Mouse (Mus musculus): ENCODE measurements around the gene Cenpx.
"Not testable (repeated sequence)": the region's sequence is repeated elsewhere in the genome, so short reads cannot be mapped to it uniquely, and the experiment has no call there.

The Cenpx gene

GRCm38 (mm10) chr11:120695641-120696040 is 17.9 kb downstream of the Cenpx start:
- DNase-seq (ENCODE audit: low spot score) = no peak

- DNase-seq (ENCODE audit: low spot score) = no peak
Measured at GRCm38 (mm10) chr11:120695184-120695583, 18.4 kb downstream of the Cenpx start.

GRCm38 (mm10) chr11:120693461-120693860 is 20.1 kb downstream of the Cenpx start:
- no peak for DNase-seq (ENCODE audit: low spot score)

- no peak for DNase-seq (ENCODE audit: low spot score)
Measured at GRCm38 (mm10) chr11:120692471-120693011, 21.0 kb downstream of the Cenpx start.

- no peak for DNase-seq (ENCODE audit: low spot score)
Measured at GRCm38 (mm10) chr11:120689365-120689764, 24.2 kb downstream of the Cenpx start.

GRCm38 (mm10) chr11:120686650-120687272 is 26.8 kb downstream of the Cenpx start:
- DNase-seq (ENCODE audit: low spot score) = no peak

GRCm38 (mm10) chr11:120684660-120685059 is 28.9 kb downstream of the Cenpx start:
- DNase-seq (ENCODE audit: low spot score) = no peak

- DNase-seq (ENCODE audit: low spot score) = no peak
Measured at GRCm38 (mm10) chr11:120684086-120684485, 29.5 kb downstream of the Cenpx start.

GRCm38 (mm10) chr11:120683536-120683935 is 30.0 kb downstream of the Cenpx start:
- DNase-seq (ENCODE audit: low spot score) = no peak

GRCm38 (mm10) chr11:120682683-120683082 is 30.9 kb downstream of the Cenpx start:
- DNase-seq (ENCODE audit: low spot score) = no peak

GRCm38 (mm10) chr11:120679909-120680308 is 33.6 kb downstream of the Cenpx start:
- DNase-seq (ENCODE audit: low spot score) = no peak

- no peak for DNase-seq (ENCODE audit: low spot score)
Measured at GRCm38 (mm10) chr11:120676951-120677350, 36.6 kb downstream of the Cenpx start.

- not testable (repeated sequence) for DNase-seq (ENCODE audit: low spot score)
Measured at GRCm38 (mm10) chr11:120675875-120676274, 37.7 kb downstream of the Cenpx start.

- DNase-seq (ENCODE audit: low spot score) = no peak
Measured at GRCm38 (mm10) chr11:120673594-120674122, 39.9 kb downstream of the Cenpx start.

- DNase-seq (ENCODE audit: low spot score) = peak; percentile 90
Measured at GRCm38 (mm10) chr11:120672687-120673593, 40.6 kb downstream of the Cenpx start, which contains the start of gene Aspscr1. TSS of gene Aspscr1 (plus strand) at chr11:120672973.

- no peak for DNase-seq (ENCODE audit: low spot score)
Measured at GRCm38 (mm10) chr11:120666617-120667016, 46.9 kb downstream of the Cenpx start.

GRCm38 (mm10) chr11:120665406-120665805 is 48.1 kb downstream of the Cenpx start:
- no peak for DNase-seq (ENCODE audit: low spot score)

GRCm38 (mm10) chr11:120663714-120664113 is 49.8 kb downstream of the Cenpx start:
- no peak for DNase-seq (ENCODE audit: low spot score)

- no peak for DNase-seq (ENCODE audit: low spot score)
Measured at GRCm38 (mm10) chr11:120662759-120663158, 50.8 kb downstream of the Cenpx start.

GRCm38 (mm10) chr11:120661076-120661460 is 52.5 kb downstream of the Cenpx start, which contains the start of gene Notum:
TSS of gene Notum (minus strand) at chr11:120661175.
- DNase-seq (ENCODE audit: low spot score) = no peak
